Mouse (Mus musculus) adrenal gland, postnatal 4 days (tissue): ENCODE measurements around the gene Yipf7. TPM values are rescaled to one million over a fixed set of nuclear protein-coding genes. Genes with fewer than 3 reads are reported as not detected.

Experiments
- DNase-seq, 2 experiments: peaks; one replicate each; pipeline ENCODE4 v3.0.0; 2021 to 2022; ENCODE audit warnings: low spot score in 2 of 2, mixed read lengths in 2 of 2
- long read RNA-seq, 2 experiments: library from polyadenylated mRNA; stranded (forward); transcript quantifications; one replicate each; pipeline ENCODE4 v2.0.0; 2021
- total RNA-seq, 2 experiments: library from RNA; stranded (reverse); gene quantifications; 2 replicates each; pipeline ENCODE4 v1.2.3; 2021

Yipf7 gene
- total RNA-seq = 1 to 10 TPM in 1 of 2 experiments, under 1 TPM in 1; 0.73 to 2.0 TPM
- long read RNA-seq, experiment 1 = 0 reads
- long read RNA-seq, experiment 2, partial matches to known transcripts = 0 of 1 reads
- long read RNA-seq, experiment 2, other reads (novel, unspliced or antisense) = 0 of 1 reads

DNA sequence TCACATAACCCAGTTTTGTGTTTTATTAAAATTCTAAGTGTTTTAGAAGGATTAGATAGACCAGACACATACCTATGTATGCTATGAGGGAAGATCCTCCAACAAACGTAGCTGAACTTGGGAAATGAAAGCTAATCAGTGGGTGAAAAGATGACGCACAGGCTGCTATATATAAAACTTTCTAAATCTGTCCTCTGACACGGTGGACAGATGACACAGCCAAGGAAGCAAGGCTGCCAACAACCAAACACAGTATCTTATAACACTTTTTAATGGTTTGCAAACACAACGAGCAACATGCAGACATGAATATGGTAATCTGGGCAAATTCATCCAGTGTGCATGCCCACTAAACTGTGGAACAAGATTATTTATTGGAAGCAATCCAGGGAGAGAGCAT lies at the start of gene Yipf7:
Gene Yipf7, minus strand, starts transcription at position 160 of the 400 bp plus-strand sequence.
- DNase-seq = no peak

DNA sequence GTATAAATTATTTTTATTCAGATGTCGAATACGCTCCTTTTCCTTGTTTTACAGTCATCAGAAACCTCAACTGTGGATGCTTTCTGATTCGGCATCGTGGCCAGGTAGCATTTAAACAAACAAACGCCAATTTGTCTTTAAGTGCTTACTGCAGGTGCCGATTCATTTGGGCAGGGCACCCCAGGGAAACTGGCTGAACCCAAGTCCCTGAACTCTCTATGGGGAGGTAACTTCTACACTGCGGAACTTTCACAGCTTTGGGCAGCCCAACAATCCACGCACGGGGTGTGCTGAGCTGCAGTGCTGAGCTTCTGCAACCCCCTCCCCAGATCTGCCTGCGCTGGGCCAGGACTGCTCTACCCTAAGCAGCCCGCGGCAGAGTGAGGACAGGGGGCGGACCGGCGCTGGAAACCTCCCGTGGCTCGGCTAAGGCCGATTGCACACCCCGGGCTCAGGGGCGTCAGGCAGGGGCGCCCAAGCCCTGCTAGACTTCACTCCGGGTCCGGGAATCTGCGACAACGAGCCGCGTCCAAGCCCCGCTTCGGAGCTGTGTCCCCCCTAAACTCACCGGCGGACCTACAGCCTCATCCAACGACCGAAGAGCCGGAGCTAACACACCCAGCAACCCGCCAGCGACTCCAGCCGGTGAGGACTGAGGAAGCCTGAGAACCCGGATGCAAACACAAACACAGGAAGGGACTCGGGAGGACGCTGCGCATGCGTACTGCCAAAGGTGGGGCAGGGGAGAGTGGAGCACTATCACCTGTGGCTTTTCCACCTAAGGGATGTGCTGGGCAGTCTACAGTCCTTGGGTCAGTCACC lies 49.4 kb upstream of the Yipf7 start, which contains the start of gene Gnpda2:
Gene Gnpda2, minus strand, starts transcription at position 701 of the 822 bp plus-strand sequence.
- peak; percentile 55 to 81 for DNase-seq

DNA sequence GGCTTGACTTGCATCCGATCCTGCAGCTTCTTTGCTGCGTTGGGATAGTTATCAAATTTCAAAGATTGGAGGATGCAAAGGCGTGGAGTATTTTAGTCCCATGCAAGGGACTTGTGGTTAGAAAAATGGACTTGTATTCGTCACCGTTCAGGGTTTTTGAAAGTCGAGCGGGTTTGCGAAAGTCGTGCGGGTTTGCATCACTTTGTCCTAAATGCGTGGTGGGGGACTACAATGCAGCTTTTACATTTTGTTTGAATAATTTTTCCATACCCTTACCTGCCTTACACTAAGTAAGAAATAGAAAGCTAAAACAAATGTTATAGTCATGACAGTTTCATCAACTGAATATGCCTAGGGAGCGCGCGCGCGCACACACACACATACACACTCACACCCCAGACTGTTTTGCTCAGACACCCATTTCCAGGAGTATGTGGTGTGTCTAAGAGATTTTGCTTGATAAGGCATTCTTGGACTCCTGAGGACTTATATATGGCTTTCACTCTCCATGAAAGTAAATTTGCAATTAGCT lies 15.0 kb upstream of the Yipf7 start:
- DNase-seq = no peak

DNA sequence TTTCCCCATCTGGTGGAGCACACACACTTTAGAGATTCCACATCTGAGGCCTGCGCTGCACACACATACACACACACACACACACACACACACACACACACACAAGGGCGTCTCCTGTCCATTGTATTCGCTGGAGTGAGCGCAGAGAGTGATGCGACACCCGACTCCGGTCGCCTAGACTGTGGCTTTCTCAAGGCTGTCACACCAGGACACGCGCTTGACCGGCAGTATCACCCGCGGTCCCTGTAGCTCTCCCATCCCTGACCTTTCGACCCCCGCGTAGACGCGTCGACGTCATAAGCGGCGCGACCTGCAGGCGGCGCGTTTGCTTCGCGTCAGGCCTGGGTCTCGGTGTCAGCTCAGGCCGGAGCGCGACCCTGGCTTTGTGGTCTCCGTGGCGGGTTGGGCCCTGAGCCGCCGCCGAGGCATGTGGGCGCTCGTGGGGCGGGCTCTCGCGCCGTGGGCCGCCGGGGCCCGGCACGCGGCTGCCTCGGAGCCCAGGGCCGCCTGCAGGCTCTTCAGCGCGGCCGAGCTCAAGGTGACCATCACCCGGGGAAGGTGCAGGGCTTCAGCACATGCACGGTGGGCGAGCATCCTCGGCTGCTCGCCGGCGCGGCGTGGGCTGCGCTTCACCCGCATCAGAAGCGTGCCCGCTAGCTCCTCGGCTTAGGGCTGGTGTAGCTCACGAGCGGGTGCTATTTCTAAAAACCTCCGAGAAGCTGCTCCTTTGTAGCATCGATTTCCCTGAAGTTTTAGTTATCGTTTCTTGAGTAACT lies 14.4 kb upstream of the Yipf7 start, which contains the start of gene Guf1:
Gene Guf1, plus strand, starts transcription at position 296 of the 776 bp plus-strand sequence.
- DNase-seq = peak; percentile 90 to 95

DNA sequence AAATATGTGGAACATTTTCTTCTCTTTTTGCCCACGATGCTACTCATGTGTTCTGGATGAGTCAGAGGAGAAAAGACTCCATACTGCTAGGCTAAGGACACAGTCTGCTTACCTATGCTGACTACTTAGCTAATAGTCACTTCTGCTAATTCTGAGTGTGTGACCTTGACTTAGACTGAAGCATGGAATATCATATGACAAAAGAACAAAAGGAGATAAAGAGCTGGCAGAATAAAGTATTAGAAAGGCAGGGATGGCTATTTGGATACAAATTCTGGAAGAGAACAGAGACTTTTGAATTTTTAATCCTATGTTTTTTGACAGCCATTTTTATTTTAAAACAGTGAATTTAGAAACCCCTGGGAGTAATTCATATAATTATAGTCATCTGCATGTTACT lies 768 bp downstream of the Yipf7 start:
- no peak for DNase-seq

DNA sequence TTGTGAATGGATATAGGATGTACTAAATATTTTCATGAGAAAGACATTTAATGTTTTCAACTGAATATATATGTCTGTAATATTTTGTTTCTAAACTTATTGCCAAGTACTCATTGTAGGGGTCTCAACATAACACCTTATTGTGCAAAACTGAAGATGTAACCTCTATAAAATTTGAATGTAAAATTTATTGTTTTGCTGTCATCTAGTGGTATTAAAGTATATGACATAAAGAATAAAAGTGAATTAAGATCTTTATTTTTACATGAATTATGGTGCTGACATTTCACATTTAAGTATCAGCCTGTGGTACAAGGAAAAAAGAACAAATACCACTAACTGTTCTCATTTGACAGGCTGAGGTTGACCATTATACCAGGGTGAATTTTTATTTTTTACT lies 18.5 kb downstream of the Yipf7 start:
- no peak for DNase-seq

DNA sequence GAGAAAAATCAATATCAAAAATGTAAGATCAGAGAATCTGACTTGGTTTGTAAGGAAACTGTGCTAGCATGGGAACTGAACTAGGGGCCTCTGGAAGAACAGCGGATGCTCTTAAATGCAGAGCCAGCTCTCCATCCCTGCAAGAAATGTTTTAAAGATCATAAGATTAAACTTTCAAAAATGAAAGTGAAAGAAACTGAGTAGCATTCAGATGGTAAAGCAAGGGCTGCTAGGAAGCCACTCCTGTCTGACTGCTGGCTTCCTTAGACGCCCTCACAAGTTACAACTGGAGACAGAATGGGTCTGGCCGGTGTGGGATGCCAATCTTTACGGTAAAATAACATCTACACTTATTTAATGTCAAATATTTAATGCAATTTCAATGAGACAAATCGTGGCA lies 20.4 kb downstream of the Yipf7 start:
- DNase-seq = no peak

DNA sequence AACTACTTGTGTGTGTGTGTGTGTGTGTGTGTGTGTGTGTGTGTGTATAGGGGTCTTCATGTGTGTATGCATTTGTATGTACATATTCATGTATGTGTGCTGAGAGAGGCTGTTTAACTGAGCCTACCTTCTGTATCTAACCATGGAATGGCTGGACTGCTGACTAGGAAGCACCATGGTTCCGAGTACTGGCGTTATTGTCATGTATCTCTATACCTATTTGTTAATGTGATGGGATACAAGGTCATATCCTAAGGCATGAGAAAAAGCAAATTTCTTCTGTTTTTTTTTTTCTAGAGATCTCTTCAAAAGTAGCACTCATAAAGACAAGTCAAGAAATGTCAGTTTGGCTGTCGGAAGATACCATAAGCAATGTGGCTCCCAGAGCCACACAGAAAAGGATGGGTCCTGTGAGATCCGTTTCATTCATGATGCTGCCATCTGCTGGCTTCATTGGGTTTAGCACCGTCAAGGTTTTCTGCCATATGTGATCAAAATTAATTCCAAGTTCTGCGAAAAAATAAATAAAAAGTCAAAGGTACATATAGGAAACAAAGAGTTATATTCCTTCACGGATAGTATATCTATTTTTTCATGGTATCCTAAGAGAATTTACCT lies 21.7 kb downstream of the Yipf7 start:
- DNase-seq = no peak

DNA sequence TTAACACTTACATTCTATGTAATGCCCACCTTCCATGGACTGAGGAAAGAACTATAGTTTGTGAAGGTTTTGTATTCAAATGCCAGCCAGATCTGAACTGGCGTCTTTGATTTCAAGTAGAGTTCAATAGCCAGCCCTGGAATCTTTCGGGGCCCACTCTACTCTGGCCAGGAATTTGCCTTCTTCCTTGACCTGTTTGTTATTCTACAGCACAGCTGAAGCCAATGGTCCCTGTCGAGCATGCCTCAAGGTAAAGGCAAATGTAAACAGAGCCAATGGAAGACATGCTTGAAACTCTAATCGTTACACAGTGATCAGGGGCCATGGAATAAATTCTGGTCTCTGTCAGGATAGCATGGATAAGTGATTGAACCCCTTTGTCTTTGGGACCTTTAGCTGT lies 30.2 kb downstream of the Yipf7 start:
- DNase-seq = no peak

DNA sequence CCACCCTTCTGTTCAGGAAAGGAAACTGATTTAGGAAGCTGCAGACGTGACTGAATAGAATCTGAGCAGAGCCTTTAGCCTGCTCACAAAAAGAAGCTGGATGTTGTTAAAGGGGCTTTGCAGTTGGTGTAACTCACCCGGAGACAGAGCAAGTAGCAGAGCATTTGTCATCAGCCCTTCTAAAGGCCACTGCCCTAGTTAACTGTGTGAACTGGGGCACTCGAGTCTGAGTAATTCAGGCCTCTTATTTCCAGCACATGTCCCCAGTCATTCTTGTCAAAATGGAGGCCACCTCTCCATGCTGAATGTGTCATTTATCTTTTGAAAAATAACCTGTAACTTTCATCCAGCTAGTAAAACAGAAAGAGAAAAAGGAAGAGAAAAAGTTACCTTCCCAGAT lies 30.8 kb downstream of the Yipf7 start:
- no peak for DNase-seq

DNA sequence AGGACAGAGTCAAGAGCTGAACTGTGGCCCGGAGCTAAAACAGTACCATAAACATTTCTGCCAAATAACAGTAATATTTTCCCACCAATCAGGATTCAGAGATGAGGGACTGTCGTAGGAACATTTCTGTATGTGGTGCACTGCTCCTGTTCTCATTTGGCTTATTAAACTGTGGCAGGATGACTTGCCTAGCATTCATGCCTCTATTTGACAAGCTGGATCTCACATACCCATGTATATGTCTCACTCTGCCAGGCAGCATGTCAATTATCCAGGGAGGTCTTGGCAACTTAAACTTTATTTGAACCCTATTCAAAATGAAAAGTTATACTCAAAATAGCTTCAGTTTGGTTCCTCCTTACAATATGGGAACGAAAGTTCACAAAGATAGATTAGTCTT lies 35.4 kb downstream of the Yipf7 start:
- DNase-seq = no peak

DNA sequence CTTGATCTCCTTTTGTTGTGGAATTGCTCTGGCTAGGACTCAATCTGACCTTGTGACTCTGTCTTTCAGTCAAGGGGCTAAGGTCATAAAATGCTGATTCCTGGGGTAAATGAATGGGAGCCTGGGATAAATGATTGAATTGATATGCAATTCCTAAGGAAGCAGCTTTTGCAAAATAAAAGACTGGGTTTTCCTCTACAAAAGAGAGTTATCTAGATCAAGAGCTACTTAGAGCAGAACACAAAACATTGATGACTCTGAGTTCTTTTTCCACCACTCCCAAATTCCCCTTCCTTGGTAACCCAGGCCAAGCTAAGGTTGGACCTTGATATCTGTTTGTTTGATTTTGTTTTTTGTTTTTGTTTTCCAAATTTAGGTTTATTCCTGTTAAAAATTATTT lies 53.4 kb downstream of the Yipf7 start:
- DNase-seq = no peak

DNA sequence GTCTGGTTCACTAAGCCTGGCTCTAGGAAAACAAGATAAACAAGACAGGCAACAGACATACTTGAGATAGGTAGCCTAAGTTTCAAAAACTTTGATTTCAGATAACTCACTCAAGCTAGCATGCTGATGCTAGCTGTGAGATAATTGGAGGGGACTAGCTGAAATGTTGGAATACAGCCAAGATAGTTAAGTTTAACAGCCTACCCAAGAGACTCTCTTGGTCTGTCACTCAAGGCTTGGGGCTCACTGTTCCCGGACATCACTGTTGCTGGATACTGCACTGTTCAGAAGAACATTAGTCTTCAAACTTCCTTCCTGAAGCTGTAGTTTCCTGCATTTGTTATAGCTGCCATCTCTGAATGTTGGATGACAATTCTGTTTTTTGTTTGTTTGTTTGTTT lies 74.9 kb downstream of the Yipf7 start:
- no peak for DNase-seq

Other genes starting within 250 kb of the Yipf7 start
- under 1 TPM; 0.54 to 0.67 TPM for gene Kctd8, start 201.0 kb downstream of the Yipf7 start, total RNA-seq
- 10 to 100 TPM; 36.7 to 37.4 TPM for gene Guf1, start 14.3 kb upstream of the Yipf7 start, total RNA-seq
- 10 to 100 TPM; 34.2 to 35.5 TPM for gene Gnpda2, start 49.7 kb upstream of the Yipf7 start, total RNA-seq